Mouse (Mus musculus) heart, postnatal 36 days (tissue): ENCODE data around the gene Inhbe. TPM values are rescaled to one million over a fixed set of nuclear protein-coding genes. Genes with fewer than 3 reads are reported as not detected.

Experiments used
- total RNA-seq, 2 experiments: library from RNA; stranded (reverse); gene quantifications; 2 replicates each; pipeline ENCODE4 v1.2.3; 2021

The Inhbe gene
- total RNA-seq, 2 experiments from 2014 or later = not detected

Other genes starting within 250 kb of the Inhbe start
- 10 to 100 TPM; 25.2 to 29.7 TPM for gene Os9, start 233.3 kb downstream of the Inhbe start, total RNA-seq
- 1 to 10 TPM; 1.6 to 2.7 TPM for gene B4galnt1, start 189.2 kb downstream of the Inhbe start, total RNA-seq
- 10 to 100 TPM; 17.2 to 23.1 TPM for gene Slc26a10, start 173.8 kb downstream of the Inhbe start, total RNA-seq
- 10 to 100 TPM; 12.4 to 12.8 TPM for gene Arhgef25, start 164.3 kb downstream of the Inhbe start, total RNA-seq
- gene Dtx3, start 158.7 kb downstream of the Inhbe start, total RNA-seq = 10 to 100 TPM; 25.8 to 29.4 TPM
- gene Pip4k2c, start 142.8 kb downstream of the Inhbe start, total RNA-seq = 10 to 100 TPM; 26.9 to 29.9 TPM
- under 1 TPM; 0.41 to 0.92 TPM for gene Kif5a, start 91.1 kb downstream of the Inhbe start, total RNA-seq
- gene Dctn2, start 88.0 kb downstream of the Inhbe start, total RNA-seq = 100 to 1,000 TPM; 144 to 154 TPM
- 10 to 100 TPM; 22.0 to 24.2 TPM for gene Mbd6, start 65.4 kb downstream of the Inhbe start, total RNA-seq
- 10 to 100 TPM; 41.0 to 46.4 TPM for gene Mars, start 42.6 kb downstream of the Inhbe start, total RNA-seq
- 1 to 10 TPM; 3.1 to 3.6 TPM for gene Arhgap9, start 32.4 kb downstream of the Inhbe start, total RNA-seq
- 1 to 10 TPM; 1.0 to 2.6 TPM for gene Gli1, start 12.4 kb downstream of the Inhbe start, total RNA-seq
- not detected for gene Inhbc, start 16.0 kb upstream of the Inhbe start, total RNA-seq
- gene R3hdm2, start 25.9 kb upstream of the Inhbe start, total RNA-seq = 100 to 1,000 TPM; 150 to 169 TPM
- under 1 TPM; 0.51 to 0.64 TPM for gene Stac3, start 147.3 kb upstream of the Inhbe start, total RNA-seq
- 10 to 100 TPM; 26.0 to 27.6 TPM for gene Ndufa4l2, start 160.6 kb upstream of the Inhbe start, total RNA-seq
- gene Shmt2, start 168.0 kb upstream of the Inhbe start, total RNA-seq = 10 to 100 TPM; 43.8 to 44.3 TPM
- gene Nxph4, start 180.1 kb upstream of the Inhbe start, total RNA-seq = under 1 TPM; 0.28 to 0.41 TPM